Mouse (Mus musculus) megakaryocyte progenitor cell, adult 5-6 weeks (primary cell): ENCODE results near the gene Olfr117. TPM values are rescaled to one million over a fixed set of nuclear protein-coding genes. Genes with fewer than 3 reads are reported as not detected.
"Not testable (repeated sequence)": the region's sequence is repeated elsewhere in the genome, so short reads cannot be mapped to it uniquely, and the experiment has no call there.

Source experiments
- ATAC-seq: replicated peaks from 2 replicates; pipeline ENCODE4 v1.8.0; 2016; ENCODE audit warnings: mild to moderate bottlenecking, moderate TSS enrichment, inconsistent platforms; ENCODE audit not compliant: poor library complexity
- total RNA-seq, 2 experiments: library from RNA; stranded (forward) in 1 of 2; stranded (reverse) in 1 of 2; fragments of 157-497, 149-512 nt in 1 of 2; fragments of 200-1000 nt in 1 of 2; gene quantifications; 2 replicates each; pipeline versions ENCODE4 v1.2.3 to v1.2.4; 2015 to 2017

The Olfr117 gene
- total RNA-seq (2015) (not detected in 2 replicates), total RNA-seq (2017) (not detected in 2 replicates)

- ATAC-seq = no peak
Measured at GRCm38 (mm10) chr17:37663682-37664081, at the start of gene Olfr117. Gene Olfr117 (minus strand): TSS chr17:37663782.

DNA sequence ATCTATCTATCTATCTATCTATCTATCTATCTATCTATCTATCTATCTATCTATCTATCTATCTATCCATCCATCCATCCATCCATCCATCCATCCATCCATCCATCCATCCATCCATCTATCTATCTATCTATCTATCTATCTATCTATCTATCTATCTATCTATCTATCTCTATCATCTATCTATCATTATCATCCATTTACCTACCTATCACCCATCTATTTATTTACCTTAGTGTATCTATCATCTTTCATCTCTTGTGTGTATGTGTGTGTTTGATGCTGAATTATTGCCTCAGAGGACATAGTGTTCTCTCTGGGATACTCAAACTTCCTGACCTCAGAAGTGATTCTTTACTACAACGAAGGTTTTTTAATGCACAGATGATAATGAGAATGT lies 32.7 kb upstream of the Olfr117 start, which contains the start of gene Olfr119:
TSS of gene Olfr119 (plus strand) at position 301 of the 400 bp plus-strand sequence.
- ATAC-seq = not testable (repeated sequence)

DNA sequence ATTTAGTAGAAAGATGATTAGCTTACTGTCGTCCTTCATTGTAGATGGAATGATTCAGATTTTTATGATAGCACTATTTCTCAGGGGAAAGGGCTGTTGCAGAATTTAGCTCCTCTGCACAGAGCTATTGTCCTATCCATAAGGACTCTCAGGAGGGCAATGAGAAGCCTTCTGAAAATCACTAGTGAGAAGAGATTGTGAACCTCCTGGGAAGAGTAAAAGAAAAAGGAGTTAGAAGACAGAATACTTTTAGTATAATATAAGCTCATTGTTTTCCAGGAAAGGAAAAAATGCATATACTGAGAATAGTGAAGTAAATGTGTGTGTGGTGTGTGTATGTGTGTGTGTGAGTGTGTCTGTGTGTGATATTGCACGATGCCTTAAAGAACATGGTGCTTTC lies 3.1 kb upstream of the Olfr117 start, which contains the start of gene Olfr118:
TSS of gene Olfr118 (plus strand) at position 301 of the 400 bp plus-strand sequence.
- ATAC-seq = no peak

DNA sequence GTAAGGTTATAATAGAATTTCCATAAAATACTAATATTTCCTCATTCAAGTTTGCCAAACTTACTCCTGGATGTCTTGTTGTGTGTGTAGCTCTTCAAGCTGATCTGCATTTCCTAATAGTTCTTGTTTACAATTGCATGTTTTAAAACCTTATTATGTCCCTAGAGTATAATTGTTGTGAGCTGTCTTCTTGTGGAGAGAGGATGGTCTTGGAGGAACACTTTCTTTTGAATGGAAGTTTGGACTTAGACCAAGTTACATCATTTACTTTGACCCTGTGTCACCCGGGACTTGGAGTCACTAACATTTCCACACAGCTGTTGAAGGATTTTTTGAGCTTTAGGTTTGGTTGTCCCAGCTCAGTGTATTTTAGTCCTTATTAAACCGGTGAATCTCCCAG lies 36.6 kb downstream of the Olfr117 start, which contains the start of the genes Olfr115 and Olfr116:
TSS of gene Olfr115 (minus strand) at position 101 of the 400 bp plus-strand sequence.
TSS of gene Olfr116 (minus strand) at position 191 of the 400 bp plus-strand sequence.
- ATAC-seq = no peak

Other genes with a start within 250 kb of the Olfr117 start
- gene Olfr108, start 218.3 kb downstream of the Olfr117 start, total RNA-seq (2015) = not detected in 2 replicates
- gene Olfr108, start 218.3 kb downstream of the Olfr117 start, total RNA-seq (2017) = not detected in 2 replicates
- gene Olfr109, start 204.9 kb downstream of the Olfr117 start, total RNA-seq (2015) = not detected in 2 replicates
- not detected in 2 replicates for gene Olfr109, start 204.9 kb downstream of the Olfr117 start, total RNA-seq (2017)
- not detected in 2 replicates for gene H2-M2, start 180.2 kb downstream of the Olfr117 start, total RNA-seq (2015)
- not detected in 2 replicates for gene H2-M2, start 180.2 kb downstream of the Olfr117 start, total RNA-seq (2017)
- not detected in 2 replicates for gene Olfr110, start 171.3 kb downstream of the Olfr117 start, total RNA-seq (2015)
- gene Olfr110, start 171.3 kb downstream of the Olfr117 start, total RNA-seq (2017) = not detected in 2 replicates
- gene Olfr111, start 155.8 kb downstream of the Olfr117 start, total RNA-seq (2015) = not detected in 2 replicates
- not detected in 2 replicates for gene Olfr111, start 155.8 kb downstream of the Olfr117 start, total RNA-seq (2017)
- gene Olfr112, start 94.3 kb downstream of the Olfr117 start, total RNA-seq (2015) = not detected in 2 replicates
- gene Olfr112, start 94.3 kb downstream of the Olfr117 start, total RNA-seq (2017) = not detected in 2 replicates
- not detected in 2 replicates for gene Olfr113, start 86.1 kb downstream of the Olfr117 start, total RNA-seq (2015)
- not detected in 2 replicates for gene Olfr113, start 86.1 kb downstream of the Olfr117 start, total RNA-seq (2017)
- not detected in 2 replicates for gene Olfr114, start 71.0 kb downstream of the Olfr117 start, total RNA-seq (2015)
- not detected in 2 replicates for gene Olfr114, start 71.0 kb downstream of the Olfr117 start, total RNA-seq (2017)
- gene Olfr115, start 36.7 kb downstream of the Olfr117 start, total RNA-seq (2015) = not detected in 2 replicates
- gene Olfr115, start 36.7 kb downstream of the Olfr117 start, total RNA-seq (2017) = not detected in 2 replicates
- not detected in 2 replicates for gene Olfr116, start 36.6 kb downstream of the Olfr117 start, total RNA-seq (2015)
- gene Olfr116, start 36.6 kb downstream of the Olfr117 start, total RNA-seq (2017) = not detected in 2 replicates
- gene Olfr118, start 3.2 kb upstream of the Olfr117 start, total RNA-seq (2015) = not detected in 2 replicates
- gene Olfr118, start 3.2 kb upstream of the Olfr117 start, total RNA-seq (2017) = not detected in 2 replicates
- gene Olfr119, start 32.8 kb upstream of the Olfr117 start, total RNA-seq (2015) = not detected in 2 replicates
- not detected in 2 replicates for gene Olfr119, start 32.8 kb upstream of the Olfr117 start, total RNA-seq (2017)
- gene Olfr120, start 58.0 kb upstream of the Olfr117 start, total RNA-seq (2015) = not detected in 2 replicates
- gene Olfr120, start 58.0 kb upstream of the Olfr117 start, total RNA-seq (2017) = not detected in 2 replicates
- not detected in 2 replicates for gene Olfr121, start 85.1 kb upstream of the Olfr117 start, total RNA-seq (2015)
- gene Olfr121, start 85.1 kb upstream of the Olfr117 start, total RNA-seq (2017) = not detected in 2 replicates
- gene Olfr122, start 104.8 kb upstream of the Olfr117 start, total RNA-seq (2015) = not detected in 2 replicates
- gene Olfr122, start 104.8 kb upstream of the Olfr117 start, total RNA-seq (2017) = not detected in 2 replicates
- gene Olfr123, start 129.7 kb upstream of the Olfr117 start, total RNA-seq (2015) = not detected in 2 replicates
- gene Olfr123, start 129.7 kb upstream of the Olfr117 start, total RNA-seq (2017) = not detected in 2 replicates
- not detected in 2 replicates for gene Olfr124, start 136.1 kb upstream of the Olfr117 start, total RNA-seq (2015)
- not detected in 2 replicates for gene Olfr124, start 136.1 kb upstream of the Olfr117 start, total RNA-seq (2017)
- not detected in 2 replicates for gene Olfr125, start 169.2 kb upstream of the Olfr117 start, total RNA-seq (2015)
- gene Olfr125, start 169.2 kb upstream of the Olfr117 start, total RNA-seq (2017) = not detected in 2 replicates
- not detected in 2 replicates for gene Olfr126, start 183.7 kb upstream of the Olfr117 start, total RNA-seq (2015)
- gene Olfr126, start 183.7 kb upstream of the Olfr117 start, total RNA-seq (2017) = not detected in 2 replicates
- gene Olfr127, start 236.7 kb upstream of the Olfr117 start, total RNA-seq (2015) = not detected in 2 replicates
- not detected in 2 replicates for gene Olfr127, start 236.7 kb upstream of the Olfr117 start, total RNA-seq (2017)